Mouse (Mus musculus) B cell, adult 2 months (primary cell): ENCODE measurements around the gene Rasgrp4.

Source experiments
- DNase-seq, 2 experiments: peaks; one replicate each; pipeline ENCODE4 v3.0.0; 2022

Rasgrp4 gene

GRCm38 (mm10) chr7:29148771-29149170 is 14.1 kb downstream of the Rasgrp4 start:
- no peak for DNase-seq

- DNase-seq: no peak
These were observed 16.8 kb downstream of the Rasgrp4 start for GRCm38 (mm10) chr7:29151486-29151885.

- DNase-seq: peak; percentile 49 to 52
These were observed 19.5 kb downstream of the Rasgrp4 start for GRCm38 (mm10) chr7:29154018-29154720.

GRCm38 (mm10) chr7:29155196-29155837 is 20.7 kb downstream of the Rasgrp4 start:
- DNase-seq: peak; percentile 91

- peak; percentile 70 to 72 for DNase-seq
These were observed 21.5 kb downstream of the Rasgrp4 start, which contains the start of gene Fam98c for GRCm38 (mm10) chr7:29155838-29156782. Gene Fam98c (minus strand): TSS chr7:29156234.

GRCm38 (mm10) chr7:29158264-29158663 is 23.6 kb downstream of the Rasgrp4 start:
- no peak for DNase-seq

GRCm38 (mm10) chr7:29162294-29162693 is 27.6 kb downstream of the Rasgrp4 start:
- no peak for DNase-seq

- DNase-seq: peak; percentile 55 to 56
These were observed 28.3 kb downstream of the Rasgrp4 start for GRCm38 (mm10) chr7:29162750-29163525.

GRCm38 (mm10) chr7:29167656-29168055 is 33.0 kb downstream of the Rasgrp4 start:
- no peak for DNase-seq

GRCm38 (mm10) chr7:29168121-29168695 is 33.6 kb downstream of the Rasgrp4 start:
- DNase-seq: no peak

GRCm38 (mm10) chr7:29168791-29169230 is 34.2 kb downstream of the Rasgrp4 start:
- DNase-seq: no peak

- peak in 1 of 2 experiments; percentile 28 for DNase-seq
These were observed 34.8 kb downstream of the Rasgrp4 start for GRCm38 (mm10) chr7:29169231-29170065.

- DNase-seq: peak; percentile 61 to 62
These were observed 35.6 kb downstream of the Rasgrp4 start, which contains the start of the genes Ggn and Spred3 for GRCm38 (mm10) chr7:29170066-29170754. Gene Ggn (plus strand): TSS chr7:29170210. Gene Spred3 (minus strand): TSS chr7:29170411.

- peak; percentile 66 to 72 for DNase-seq
These were observed 36.3 kb downstream of the Rasgrp4 start for GRCm38 (mm10) chr7:29170755-29171561.

GRCm38 (mm10) chr7:29171562-29172097 is 37.0 kb downstream of the Rasgrp4 start:
- peak; percentile 42 to 43 for DNase-seq

- peak; percentile 15 to 21 for DNase-seq
These were observed 37.9 kb downstream of the Rasgrp4 start for GRCm38 (mm10) chr7:29172390-29173016.

- DNase-seq: peak; percentile 41 to 46
These were observed 43.5 kb downstream of the Rasgrp4 start for GRCm38 (mm10) chr7:29178106-29178505.

- peak; percentile 48 to 54 for DNase-seq
These were observed 44.7 kb downstream of the Rasgrp4 start for GRCm38 (mm10) chr7:29179323-29179722.
